28 mouse cellular contexts compared by ENCODE assay signal in the genomic region with DNA sequence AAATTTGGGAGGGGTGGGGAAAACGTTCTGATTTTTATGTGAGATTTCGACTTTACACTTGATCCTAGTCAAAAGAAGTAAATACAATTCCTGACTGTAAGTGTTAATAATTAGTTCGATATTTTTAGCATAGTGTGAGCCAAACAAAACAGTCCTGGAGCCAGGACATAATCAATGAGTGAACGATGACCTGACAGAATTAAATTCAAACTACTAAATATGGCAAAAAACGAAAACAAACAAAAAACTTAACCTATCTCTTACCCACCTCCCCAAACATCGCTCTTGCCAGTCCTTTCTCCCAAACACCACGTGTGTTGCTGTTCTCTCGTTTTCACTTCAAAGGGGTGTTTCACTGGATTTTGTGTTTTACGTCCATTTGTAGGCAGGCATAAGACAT.
"Had no signal": no experiment of that assay in that cellular context is flagged by ENCODE, and none has a peak within 500 bp of the region (broad histone marks: within the 10 kb centered on the region; RNA-seq: fewer than 3 reads in every experiment).

No protein-coding gene starts in this region.

- H3K4me1 ChIP-seq: embryonic facial prominence, embryonic 10.5 days; embryonic facial prominence, embryonic 12.5 days; embryonic facial prominence, embryonic 13.5 days; embryonic facial prominence, embryonic 15.5 days; forebrain, embryonic 10.5 days; forebrain, embryonic 12.5 days; forebrain, embryonic 13.5 days; forebrain, embryonic 15.5 days had no signal

- ATAC-seq: forebrain, embryonic 13.5 days; forebrain, embryonic 14.5 days; forebrain, embryonic 15.5 days; forebrain, embryonic 16.5 days; forebrain, postnatal 0 days had no signal

- DNase-seq: cerebellum, adult 2 months; cerebellum, adult 8-10 months; cerebellum, adult 9-10 months; cerebellum, adult 9-11 months; cerebellum, postnatal 10 days; cerebellum, postnatal 14 days; cerebellum, postnatal 25 days; cerebellum, postnatal 36 days; embryo, embryonic 11 days; forebrain, postnatal 0 days; gastrocnemius, adult 2 months; gastrocnemius, postnatal 10 days; gastrocnemius, postnatal 14 days; gastrocnemius, postnatal 25 days; gastrocnemius, postnatal 36 days; heart, adult 11 months; heart, adult 18-20 months had no signal

- H3K9ac ChIP-seq: embryonic facial prominence, embryonic 12.5 days; embryonic facial prominence, embryonic 13.5 days; embryonic facial prominence, embryonic 15.5 days; forebrain, embryonic 12.5 days; forebrain, embryonic 13.5 days; forebrain, embryonic 15.5 days; forebrain, postnatal 0 days had no signal

- H3K36me3 ChIP-seq: embryonic facial prominence, embryonic 10.5 days; embryonic facial prominence, embryonic 12.5 days; embryonic facial prominence, embryonic 13.5 days; embryonic facial prominence, embryonic 15.5 days; forebrain, embryonic 10.5 days; forebrain, embryonic 12.5 days; forebrain, embryonic 15.5 days had no signal

- H3K9me3 ChIP-seq: embryonic facial prominence, embryonic 10.5 days; embryonic facial prominence, embryonic 12.5 days; embryonic facial prominence, embryonic 13.5 days; embryonic facial prominence, embryonic 15.5 days; forebrain, embryonic 10.5 days; forebrain, embryonic 12.5 days; forebrain, embryonic 13.5 days; forebrain, embryonic 15.5 days had no signal

- H3K27me3 ChIP-seq: embryonic facial prominence, embryonic 12.5 days; embryonic facial prominence, embryonic 13.5 days; embryonic facial prominence, embryonic 15.5 days; forebrain, embryonic 12.5 days; forebrain, embryonic 13.5 days; forebrain, embryonic 15.5 days had no signal

- H3K4me2 ChIP-seq: embryonic facial prominence, embryonic 12.5 days; embryonic facial prominence, embryonic 13.5 days; embryonic facial prominence, embryonic 15.5 days; forebrain, embryonic 12.5 days; forebrain, embryonic 13.5 days; forebrain, embryonic 15.5 days had no signal

- H3K27ac ChIP-seq: embryonic facial prominence, embryonic 10.5 days; embryonic facial prominence, embryonic 12.5 days; embryonic facial prominence, embryonic 13.5 days; embryonic facial prominence, embryonic 15.5 days; forebrain, embryonic 10.5 days; forebrain, embryonic 12.5 days; forebrain, embryonic 13.5 days; forebrain, embryonic 15.5 days; gastrocnemius, adult 2 months had no signal

- H3K4me3 ChIP-seq: embryonic facial prominence, embryonic 10.5 days; embryonic facial prominence, embryonic 12.5 days; embryonic facial prominence, embryonic 13.5 days; embryonic facial prominence, embryonic 15.5 days; erythroblast, embryonic 14.5 days; forebrain, embryonic 10.5 days; forebrain, embryonic 12.5 days; forebrain, embryonic 13.5 days; forebrain, embryonic 15.5 days; gastrocnemius, adult 2 months had no signal
